Mouse (Mus musculus) neural tube, embryonic 11.5 days (tissue): ENCODE measurements around the gene Bmp2k. TPM values are rescaled to one million over a fixed set of nuclear protein-coding genes. Genes with fewer than 3 reads are reported as not detected.

Experiments
- ATAC-seq: fragments of 200-750 bp; cut with Nextera tagmentation; 2 replicates; pipeline ENCODE4 v1.8.0; 2017; ENCODE audit warnings: moderate number of reproducible peaks, mild to moderate bottlenecking, moderate TSS enrichment, moderate library complexity; ENCODE audit not compliant: insufficient read depth, low FRiP score, low TSS enrichment
- DNase-seq: peaks from one replicate; pipeline ENCODE4 v3.0.0-alpha.2; 2015; ENCODE audit warnings: low spot score
- H3K27ac ChIP-seq: fragments of 300-500 bp; sonication (generic); 2 replicates; pipeline ENCODE4 v1.5.1; 2014; ENCODE audit warnings: low read depth, mild to moderate bottlenecking, low read length
- H3K27me3 ChIP-seq: fragments of 300-500 bp; sonication (generic); 2 replicates; pipeline ENCODE4 v1.6.1; 2014; ENCODE audit warnings: mild to moderate bottlenecking, low read length, mixed read lengths; ENCODE audit not compliant: control insufficient read depth, insufficient read depth
- H3K36me3 ChIP-seq: fragments of 300-500 bp; sonication (generic); 2 replicates; pipeline ENCODE4 v1.6.1; 2014; ENCODE audit warnings: mild to moderate bottlenecking, low read length, moderate library complexity, mixed read lengths; ENCODE audit not compliant: control insufficient read depth, insufficient read depth
- H3K4me1 ChIP-seq: fragments of 300-500 bp; sonication (generic); 2 replicates; pipeline ENCODE4 v1.6.1; 2014; ENCODE audit warnings: low read length, mixed read lengths; ENCODE audit not compliant: control insufficient read depth, insufficient read depth
- H3K4me2 ChIP-seq: fragments of 300-500 bp; sonication (generic); 2 replicates; pipeline ENCODE4 v1.6.1; 2014; ENCODE audit warnings: low read depth, mild to moderate bottlenecking, moderate library complexity
- H3K4me3 ChIP-seq: fragments of 300-500 bp; sonication (generic); 2 replicates; pipeline ENCODE4 v1.5.1; 2014; ENCODE audit warnings: low read depth, low read length
- H3K9ac ChIP-seq: fragments of 300-500 bp; sonication (generic); 2 replicates; pipeline ENCODE4 v1.6.1; 2014; ENCODE audit warnings: mild to moderate bottlenecking, low read length
- H3K9me3 ChIP-seq: fragments of 300-500 bp; sonication (generic); 2 replicates; pipeline ENCODE4 v1.6.1; 2016; ENCODE audit warnings: low read length; ENCODE audit not compliant: control insufficient read depth
- WGBS: fragments of 180-500 bp; shearing (Covaris S2); extraction: QIAGEN DNeasy Blood & Tissue Kit; methylation state at CpG from one replicate; pipeline ENCODE4 v1.1.7; 2014; 5-methylcytosine and 5-hydroxymethylcytosine counted together
- polyA plus RNA-seq: library from polyadenylated mRNA; unstranded; fragments of >200 nt; fragmentation: Nextera tagmentation; extraction: Ambion mirVana; gene quantifications from 2 replicates; pipeline ENCODE4 v1.2.1, GENCODE M21; 2014

The Bmp2k gene
- polyA plus RNA-seq, 1 experiment from 2014 or later = 11.2 TPM

- WGBS = 75% methylated on average over 5 of the region's 5 CpGs
- Histone ChIP-seq H3K4me3 (no peak overlapping the region), H3K36me3 (no peaks in the 10 kb centered on the region), H3K4me1 (no peaks in the 10 kb centered on the region), H3K9ac (no peak overlapping the region), H3K27me3 (no peaks in the 10 kb centered on the region), H3K9me3 (no peaks in the 10 kb centered on the region), H3K27ac (no peak overlapping the region), H3K4me2 (no peak overlapping the region)
- no peak for ATAC-seq
- no peak for DNase-seq
Measured at GRCm38 (mm10) chr5:96961122-96961521, 36.4 kb upstream of the Bmp2k start.

- Histone ChIP-seq H3K4me1 (no peaks in the 10 kb centered on the region), H3K27me3 (no peaks in the 10 kb centered on the region), H3K9ac (no peak overlapping the region), H3K4me3 (no peak overlapping the region), H3K9me3 (no peaks in the 10 kb centered on the region), H3K27ac (no peak overlapping the region), H3K4me2 (no peak overlapping the region), H3K36me3 (no peaks in the 10 kb centered on the region)
- DNase-seq = no peak
- no peak for ATAC-seq
Measured at GRCm38 (mm10) chr5:96961852-96962251, 35.6 kb upstream of the Bmp2k start.

GRCm38 (mm10) chr5:96962252-96962933, 35.1 kb upstream of the Bmp2k start:
- H3K9me3 ChIP-seq = no peaks in the 10 kb centered on the region
- H3K4me3 ChIP-seq = no peak overlapping the region
- H3K4me2 ChIP-seq = no peak overlapping the region

GRCm38 (mm10) chr5:96962934-96963301, 34.6 kb upstream of the Bmp2k start:
- Histone ChIP-seq H3K27me3 (no peaks in the 10 kb centered on the region), H3K27ac (no peak overlapping the region), H3K4me3 (no peak overlapping the region), H3K4me1 (no peaks in the 10 kb centered on the region), H3K9me3 (no peaks in the 10 kb centered on the region), H3K4me2 (no peak overlapping the region), H3K9ac (no peak overlapping the region), H3K36me3 (no peaks in the 10 kb centered on the region)
- 78% methylated on average over 6 of the region's 6 CpGs for WGBS
- DNase-seq = no peak
- no peak for ATAC-seq

More at GRCm38 (mm10) chr5:96962252-96962933, 35.1 kb upstream of the Bmp2k start:
- ATAC-seq (no peak), DNase-seq (no peak)
- H3K9ac ChIP-seq = no peak overlapping the region
- WGBS = 60% methylated on average over 8 of the region's 8 CpGs
- no peaks in the 10 kb centered on the region for H3K27me3 ChIP-seq
- H3K36me3 ChIP-seq = no peaks in the 10 kb centered on the region
- no peak overlapping the region for H3K27ac ChIP-seq
- H3K4me1 ChIP-seq = no peaks in the 10 kb centered on the region

- Histone ChIP-seq H3K4me3 (no peak overlapping the region), H3K9ac (no peak overlapping the region; the same call in 1 of the 2 replicates), H3K36me3 (no peaks in the 10 kb centered on the region), H3K4me2 (peak overlapping the region; percentile 15), H3K4me1 (no peaks in the 10 kb centered on the region), H3K9me3 (no peaks in the 10 kb centered on the region), H3K27ac (no peak overlapping the region), H3K27me3 (no peaks in the 10 kb centered on the region)
- ATAC-seq = no peak; the same call in 1 of the 2 replicates
- WGBS = 3% methylated on average over 14 of the region's 14 CpGs
- peak; percentile 28 for DNase-seq
Measured at GRCm38 (mm10) chr5:96964062-96965028, 33.1 kb upstream of the Bmp2k start.

- Histone ChIP-seq H3K27ac (no peak overlapping the region), H3K36me3 (no peaks in the 10 kb centered on the region), H3K27me3 (no peaks in the 10 kb centered on the region), H3K4me2 (no peak overlapping the region), H3K4me3 (no peak overlapping the region), H3K9ac (no peak overlapping the region), H3K9me3 (no peaks in the 10 kb centered on the region), H3K4me1 (no peaks in the 10 kb centered on the region)
- DNase-seq = no peak
- WGBS = 64% methylated on average over 2 of the region's 2 CpGs
- ATAC-seq = no peak
Measured at GRCm38 (mm10) chr5:96965029-96965403, 32.5 kb upstream of the Bmp2k start.

GRCm38 (mm10) chr5:96965503-96965902, 32.0 kb upstream of the Bmp2k start:
- DNase-seq = no peak
- Histone ChIP-seq H3K27me3 (no peaks in the 10 kb centered on the region), H3K9ac (no peak overlapping the region), H3K36me3 (no peaks in the 10 kb centered on the region), H3K4me3 (no peak overlapping the region), H3K27ac (no peak overlapping the region), H3K9me3 (no peaks in the 10 kb centered on the region), H3K4me2 (no peak overlapping the region), H3K4me1 (no peaks in the 10 kb centered on the region)
- no peak for ATAC-seq
- 85% methylated on average over 2 of the region's 2 CpGs for WGBS

- Histone ChIP-seq H3K36me3 (no peaks in the 10 kb centered on the region), H3K4me2 (no peak overlapping the region), H3K27ac (no peak overlapping the region), H3K4me3 (no peak overlapping the region), H3K4me1 (no peaks in the 10 kb centered on the region), H3K27me3 (no peaks in the 10 kb centered on the region), H3K9ac (no peak overlapping the region), H3K9me3 (no peaks in the 10 kb centered on the region)
- DNase-seq = no peak
- WGBS = 7% methylated on average over 6 of the region's 6 CpGs
- ATAC-seq = no peak
Measured at GRCm38 (mm10) chr5:96968628-96969027, 28.9 kb upstream of the Bmp2k start.

GRCm38 (mm10) chr5:96969032-96969431, 28.5 kb upstream of the Bmp2k start:
- ATAC-seq (no peak), DNase-seq (no peak)
- Histone ChIP-seq H3K36me3 (no peaks in the 10 kb centered on the region), H3K4me2 (no peak overlapping the region), H3K4me1 (no peaks in the 10 kb centered on the region), H3K27ac (no peak overlapping the region), H3K9ac (no peak overlapping the region), H3K4me3 (no peak overlapping the region), H3K27me3 (no peaks in the 10 kb centered on the region), H3K9me3 (no peaks in the 10 kb centered on the region)
- WGBS = 45% methylated on average over 3 of the region's 3 CpGs
